Mouse (Mus musculus) CD4-positive helper T cell, adult 2 months (primary cell): Measurements from ENCODE around the gene Lfng.

ENCODE experiments used
- DNase-seq: peaks from one replicate; pipeline ENCODE4 v3.0.0-alpha.2; 2012; ENCODE audit warnings: low read depth, missing footprints, low spot score

Lfng gene

DNA sequence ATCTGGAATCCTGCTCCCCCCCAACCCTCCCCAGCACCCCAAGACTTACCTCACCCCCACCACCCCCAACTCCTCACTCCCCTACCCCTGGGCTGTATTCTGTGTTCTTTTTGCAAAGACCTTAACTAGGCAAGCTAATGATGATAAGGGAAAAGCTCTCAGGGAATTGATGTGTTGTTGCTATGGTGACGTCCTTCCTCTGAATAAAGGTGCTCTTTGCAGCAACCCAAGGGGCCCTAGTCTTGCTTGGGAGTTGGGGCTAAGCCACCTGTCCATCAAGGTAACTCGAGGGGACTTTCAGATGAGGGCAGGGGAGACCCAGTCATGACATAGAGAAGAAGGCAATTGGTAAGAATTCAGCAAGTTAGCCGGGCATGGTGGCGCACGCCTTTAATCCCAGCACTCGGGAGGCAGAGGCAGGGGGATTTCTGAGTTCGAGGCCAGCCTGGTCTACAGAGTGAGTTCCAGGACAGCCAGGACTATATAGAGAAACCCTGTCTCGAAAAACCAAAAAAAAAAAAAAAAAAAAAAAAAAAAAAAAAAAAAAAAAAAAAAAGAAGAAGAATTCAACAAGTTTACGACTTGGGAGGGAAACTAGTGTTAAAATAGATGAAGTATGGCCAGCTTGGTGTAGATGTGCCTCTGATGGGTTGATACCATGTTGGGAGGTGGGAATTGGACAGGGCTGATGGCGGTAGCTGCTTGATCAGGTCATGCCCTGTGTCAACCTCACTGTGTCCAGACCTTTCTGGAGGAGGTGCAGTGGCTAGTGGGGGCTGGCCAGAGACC is 8.4 kb downstream of the Lfng start:
- DNase-seq = peak; percentile 46

DNA sequence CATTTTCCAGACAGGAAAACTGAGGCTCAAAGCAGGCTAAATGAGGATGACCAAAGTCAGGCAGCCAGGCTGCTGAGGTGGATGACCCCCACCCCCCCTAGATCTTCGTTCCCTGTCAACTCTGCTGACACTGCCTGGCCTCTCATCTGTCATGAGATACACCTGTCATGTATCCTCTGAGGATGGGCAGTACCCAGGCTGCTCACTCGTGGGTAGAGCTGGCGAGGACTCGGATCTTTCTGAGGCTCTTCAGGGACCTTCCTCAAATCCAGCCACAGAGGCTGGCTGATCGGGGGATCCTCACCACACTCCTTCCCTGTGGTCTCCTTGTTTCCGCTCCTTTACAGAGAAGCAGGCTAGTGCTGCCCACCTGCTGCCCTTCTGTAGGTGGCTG is 9.0 kb downstream of the Lfng start:
- DNase-seq = peak; percentile 54

DNA sequence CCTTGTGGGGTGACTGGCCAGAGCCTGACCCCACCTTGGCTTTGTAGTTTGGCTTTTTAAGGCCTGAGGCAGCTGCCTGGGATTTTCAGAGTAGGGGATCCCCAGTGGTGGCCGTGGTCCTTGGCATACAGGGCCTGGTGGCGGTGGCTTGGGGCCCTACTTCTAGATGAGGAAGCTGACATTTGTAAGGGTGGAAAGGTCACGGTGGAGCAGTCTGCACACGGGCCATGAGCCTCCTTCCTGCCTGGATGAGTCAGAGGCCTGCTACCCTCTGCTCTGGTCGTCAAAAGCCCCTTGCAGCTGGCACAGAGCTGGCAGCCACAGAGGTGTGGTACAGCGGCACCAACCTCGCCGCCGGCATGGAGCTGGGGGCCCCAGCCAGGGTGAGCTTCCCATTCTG is 9.6 kb downstream of the Lfng start:
- DNase-seq = peak; percentile 83

GRCm38 (mm10) chr5:140617714-140618113 is 10.6 kb downstream of the Lfng start:
- DNase-seq = peak; percentile 90

- DNase-seq = peak; percentile 85
These were observed 12.1 kb downstream of the Lfng start for GRCm38 (mm10) chr5:140619151-140619771.

- peak; percentile 11 for DNase-seq
These were observed 13.0 kb downstream of the Lfng start for GRCm38 (mm10) chr5:140619895-140620736.

DNA sequence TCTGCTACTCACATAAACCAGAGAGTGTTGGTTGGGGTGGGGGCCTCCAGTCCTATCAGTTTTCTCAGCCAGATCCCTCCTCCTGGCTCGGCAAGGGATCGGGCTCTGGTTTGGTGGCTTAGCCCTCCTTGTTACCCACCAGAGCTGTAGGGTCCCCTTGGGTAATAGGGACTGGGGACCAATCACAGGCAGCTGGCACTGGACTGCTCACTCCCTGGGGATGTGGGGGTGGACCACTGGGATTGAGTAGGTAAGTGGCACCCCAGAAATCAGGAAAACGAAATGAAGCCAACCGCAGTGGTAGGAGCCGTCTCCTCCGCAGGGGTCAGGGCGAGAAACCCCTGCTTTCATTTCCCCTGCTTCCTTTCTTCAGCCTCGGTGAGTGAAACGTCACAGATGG is 14.0 kb downstream of the Lfng start:
- no peak for DNase-seq

DNA sequence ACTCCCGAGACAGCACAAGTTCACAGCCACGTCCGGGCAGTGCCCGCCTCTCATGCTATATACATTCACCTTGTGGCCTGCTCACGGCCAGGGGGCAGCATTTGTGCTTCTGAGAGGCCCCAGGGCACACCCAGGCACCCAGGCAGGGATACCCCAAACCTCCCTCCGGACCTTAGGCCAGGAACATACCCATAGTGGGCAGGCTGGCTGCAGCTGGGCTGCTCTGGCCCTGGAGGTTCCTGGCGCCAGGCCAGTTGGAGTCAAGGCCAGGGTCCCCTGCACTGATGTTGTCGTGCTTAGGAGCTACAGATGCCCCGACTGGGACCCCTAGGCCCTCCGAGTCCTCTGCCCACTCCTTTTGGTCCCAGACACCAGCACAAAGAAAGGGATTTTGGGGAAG is 14.4 kb downstream of the Lfng start:
- DNase-seq = no peak

GRCm38 (mm10) chr5:140622978-140623670 is 16.0 kb downstream of the Lfng start:
- no peak for DNase-seq

DNA sequence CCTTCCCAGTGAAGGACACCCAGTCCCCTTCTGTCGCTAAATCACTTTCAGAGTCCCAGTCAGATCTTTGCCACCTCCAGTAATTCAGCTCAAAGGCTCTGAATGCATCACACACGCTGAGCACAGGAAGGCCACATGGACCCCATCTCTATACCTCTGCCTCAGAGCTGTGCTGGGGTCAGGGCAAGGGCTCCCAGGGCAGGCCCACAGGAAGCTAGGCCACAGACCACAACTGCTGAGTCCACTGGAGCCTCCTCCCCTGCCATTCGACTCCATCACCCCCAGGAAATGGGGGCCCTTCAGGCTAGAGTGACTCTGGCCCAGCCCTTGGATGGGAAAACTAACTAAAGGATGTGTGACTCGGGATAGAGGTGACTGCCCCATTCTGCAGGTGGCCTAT is 16.7 kb downstream of the Lfng start:
- no peak for DNase-seq

DNA sequence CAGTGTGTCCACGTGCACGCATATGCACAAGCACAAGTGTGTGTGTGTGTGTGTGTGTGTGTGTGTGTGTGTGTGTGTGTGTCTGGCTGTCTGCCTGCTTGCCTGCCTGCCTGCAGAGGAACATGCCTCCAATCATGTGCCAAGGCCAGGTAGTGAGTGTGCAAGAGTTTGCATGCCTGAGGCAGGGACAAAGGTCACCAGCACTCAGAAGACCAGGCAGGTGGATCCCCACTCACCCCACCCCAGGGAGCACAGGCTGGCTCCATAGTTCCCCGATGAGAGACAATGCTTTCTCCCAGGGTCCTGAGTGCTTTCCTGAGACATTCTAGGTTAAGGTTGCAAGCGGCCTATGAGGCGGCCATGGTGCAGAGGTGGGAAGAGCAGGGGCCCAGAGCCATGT is 17.1 kb downstream of the Lfng start:
- DNase-seq = no peak

DNA sequence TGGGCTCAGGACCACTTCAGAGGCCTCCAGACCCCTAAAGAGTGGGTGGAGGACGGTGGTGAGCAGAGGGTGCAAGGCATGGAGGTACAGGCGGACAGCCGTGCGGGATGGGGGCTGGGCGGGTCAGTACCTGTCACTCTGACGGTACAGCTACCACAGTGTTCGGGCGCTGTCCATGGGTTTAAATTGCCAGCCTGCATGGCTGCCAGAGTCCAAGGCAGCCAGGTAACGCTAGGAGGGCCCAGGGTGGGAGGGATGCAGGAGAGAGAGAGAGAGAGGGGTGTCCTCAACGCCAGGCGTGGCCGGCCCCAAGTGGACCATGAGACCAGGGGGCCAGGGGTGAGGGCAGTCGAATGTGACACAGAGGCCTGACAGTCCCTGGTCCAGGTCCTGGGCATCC is 17.8 kb downstream of the Lfng start:
- no peak for DNase-seq

DNA sequence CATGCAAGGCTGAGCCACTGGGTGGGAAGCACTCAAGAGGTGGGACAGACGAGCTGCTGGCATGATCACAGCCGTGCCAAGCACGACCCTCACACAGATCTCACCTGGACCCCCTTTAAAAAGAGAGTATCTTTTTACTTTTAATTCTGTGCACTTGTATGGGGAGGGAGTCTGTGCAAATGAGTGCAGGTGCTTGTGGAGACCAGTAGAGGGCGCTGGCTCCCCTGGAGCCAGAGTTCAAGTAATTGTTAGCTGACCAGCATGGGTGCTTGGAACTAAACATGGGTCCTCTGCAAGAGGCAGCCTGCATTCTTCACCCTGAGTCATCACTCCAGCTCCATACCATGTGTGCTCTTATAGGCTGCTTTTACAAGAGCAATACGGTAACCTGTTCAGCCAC is 20.5 kb downstream of the Lfng start:
- no peak for DNase-seq

GRCm38 (mm10) chr5:140628995-140629394 is 21.9 kb downstream of the Lfng start:
- DNase-seq = peak; percentile 42

DNA sequence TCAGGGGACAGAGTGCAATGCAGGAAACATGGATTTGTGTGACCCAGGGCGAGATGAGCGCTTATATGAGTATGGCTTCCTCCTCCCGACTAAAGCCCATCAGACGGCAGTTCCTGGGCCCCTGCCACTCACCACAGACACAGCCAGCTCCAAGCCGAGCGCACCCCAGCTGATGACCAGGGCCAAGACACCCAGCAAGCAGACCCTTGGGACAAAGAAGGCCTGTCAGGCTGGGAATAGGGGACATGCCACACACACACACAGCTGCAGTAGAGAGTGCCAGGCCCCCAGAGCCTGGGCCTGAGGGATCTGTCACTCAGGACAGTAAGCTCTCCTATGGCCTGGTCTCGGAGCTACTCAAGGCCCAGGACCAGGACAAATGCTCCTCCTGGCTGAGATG is 26.3 kb downstream of the Lfng start:
- no peak for DNase-seq

- DNase-seq = no peak
These were observed 27.9 kb downstream of the Lfng start for GRCm38 (mm10) chr5:140634798-140635722.

GRCm38 (mm10) chr5:140636316-140637057 is 29.4 kb downstream of the Lfng start:
- DNase-seq = peak; percentile 80

- DNase-seq = no peak
These were observed 29.9 kb downstream of the Lfng start for GRCm38 (mm10) chr5:140637058-140637410.

GRCm38 (mm10) chr5:140637989-140638388 is 30.9 kb downstream of the Lfng start:
- DNase-seq = peak; percentile 54

- no peak for DNase-seq
These were observed 31.4 kb downstream of the Lfng start for GRCm38 (mm10) chr5:140638484-140638883.
